ENCODE assay signal across 25 mouse cellular contexts in genomic region chr16:75344201-75344927, GRCm38 (mm10).
DNase-seq lines count a peak whose midpoint lies in the region; ATAC-seq lines count a peak whose summit lies in the region.
"Had no signal": no experiment of that assay in that cellular context is flagged by ENCODE, and none has a peak within 500 bp of the region (broad histone marks: within the 10 kb centered on the region; RNA-seq: fewer than 3 reads in every experiment).

No protein-coding gene starts in this region.

- H3K9ac ChIP-seq in embryonic facial prominence, embryonic 14.5 days (ENCODE audit: low read depth, low read length) = no peak overlapping the region
- H3K9ac ChIP-seq in midbrain, embryonic 12.5 days (replicated peaks) = no peak overlapping the region
- H3K9ac ChIP-seq in midbrain, embryonic 14.5 days (replicated peaks; ENCODE audit: low read length) = no peak overlapping the region
- no peak overlapping the region for H3K9ac ChIP-seq in liver, embryonic 16.5 days (ENCODE audit: low read depth, low read length)
- H3K9ac ChIP-seq: embryonic facial prominence, embryonic 12.5 days; heart, embryonic 12.5 days; intestine, embryonic 15.5 days; limb, embryonic 12.5 days had no signal

- no peak overlapping the region for H3K4me3 ChIP-seq in embryonic facial prominence, embryonic 14.5 days (ENCODE audit: low read depth, low read length)
- H3K4me3 ChIP-seq in embryonic facial prominence, embryonic 10.5 days = no peak overlapping the region
- no peak overlapping the region for H3K4me3 ChIP-seq in midbrain, embryonic 12.5 days
- no peak overlapping the region for H3K4me3 ChIP-seq in midbrain, embryonic 14.5 days (replicated peaks; ENCODE audit: low read depth, low read length)
- H3K4me3 ChIP-seq in liver, embryonic 16.5 days (ENCODE audit: low read depth, low read length) = no peak overlapping the region
- H3K4me3 ChIP-seq: embryonic facial prominence, embryonic 12.5 days; heart, embryonic 12.5 days; hindbrain, embryonic 10.5 days; intestine, embryonic 15.5 days; layer of hippocampus, adult 2 months; limb, embryonic 12.5 days had no signal

- no peak for ATAC-seq in embryonic facial prominence, embryonic 14.5 days (ENCODE audit: low read depth)
- peak; percentile 53; the same call in 1 of the 2 replicates for ATAC-seq in midbrain, embryonic 12.5 days (ENCODE audit: low FRiP score, low read depth)
- ATAC-seq in midbrain, embryonic 14.5 days (ENCODE audit: low FRiP score, low TSS enrichment) = no peak
- peak; percentile 36 for ATAC-seq in common myeloid progenitor, adult 5-6 weeks (replicated peaks; ENCODE audit: low read depth, poor library complexity, severe bottlenecking)
- ATAC-seq in liver, embryonic 16.5 days (ENCODE audit: low read depth) = 0 out of 2 replicates have a peak, but pooled peaks have one; percentile 27
- ATAC-seq: intestine, embryonic 15.5 days; Patski had no signal

- 71% methylated on average over 8 of the region's 8 CpGs for WGBS in embryonic facial prominence, embryonic 14.5 days
- WGBS in embryonic facial prominence, embryonic 10.5 days = 89% methylated on average over 8 of the region's 8 CpGs
- 84% methylated on average over 8 of the region's 8 CpGs for WGBS in midbrain, embryonic 12.5 days
- 83% methylated on average over 8 of the region's 8 CpGs for WGBS in midbrain, embryonic 14.5 days
- 50% methylated on average over 8 of the region's 8 CpGs for WGBS in liver, embryonic 16.5 days (ENCODE audit: insufficient replicate concordance)

- no peaks in the 10 kb centered on the region for H3K27me3 ChIP-seq in embryonic facial prominence, embryonic 14.5 days (replicated peaks; ENCODE audit: control insufficient read depth, insufficient read depth, low read length)
- H3K27me3 ChIP-seq in embryonic facial prominence, embryonic 10.5 days (replicated peaks; ENCODE audit: low read depth, poor library complexity, severe bottlenecking) = no peaks in the 10 kb centered on the region
- no peaks in the 10 kb centered on the region for H3K27me3 ChIP-seq in midbrain, embryonic 12.5 days
- no peaks in the 10 kb centered on the region for H3K27me3 ChIP-seq in midbrain, embryonic 14.5 days (ENCODE audit: control insufficient read depth, insufficient read depth, low read length)
- no peaks in the 10 kb centered on the region for H3K27me3 ChIP-seq in liver, embryonic 16.5 days (ENCODE audit: control insufficient read depth, insufficient read depth, low read depth, low read length)
- H3K27me3 ChIP-seq: embryonic facial prominence, embryonic 12.5 days; heart, embryonic 12.5 days; intestine, embryonic 15.5 days; limb, embryonic 12.5 days had no signal

- H3K9me3 ChIP-seq in embryonic facial prominence, embryonic 14.5 days (ENCODE audit: control insufficient read depth, low read length) = no peaks in the 10 kb centered on the region
- no peaks in the 10 kb centered on the region for H3K9me3 ChIP-seq in embryonic facial prominence, embryonic 10.5 days
- no peaks in the 10 kb centered on the region for H3K9me3 ChIP-seq in midbrain, embryonic 12.5 days
- H3K9me3 ChIP-seq in midbrain, embryonic 14.5 days (ENCODE audit: control insufficient read depth, low read length) = no peaks in the 10 kb centered on the region
- no peaks in the 10 kb centered on the region for H3K9me3 ChIP-seq in liver, embryonic 16.5 days (replicated peaks; ENCODE audit: control insufficient read depth, low read length)
- H3K9me3 ChIP-seq: embryonic facial prominence, embryonic 12.5 days; heart, embryonic 12.5 days; hindbrain, embryonic 10.5 days; intestine, embryonic 15.5 days; limb, embryonic 12.5 days had no signal

- H3K36me3 ChIP-seq in embryonic facial prominence, embryonic 14.5 days (ENCODE audit: control insufficient read depth, insufficient read depth, low read length) = no peaks in the 10 kb centered on the region
- H3K36me3 ChIP-seq in embryonic facial prominence, embryonic 10.5 days (replicated peaks) = no peaks in the 10 kb centered on the region
- H3K36me3 ChIP-seq in midbrain, embryonic 12.5 days = no peaks in the 10 kb centered on the region
- no peaks in the 10 kb centered on the region for H3K36me3 ChIP-seq in midbrain, embryonic 14.5 days (ENCODE audit: control insufficient read depth, insufficient read depth, low read length)
- H3K36me3 ChIP-seq in liver, embryonic 16.5 days (ENCODE audit: control insufficient read depth, insufficient read depth) = no peaks in the 10 kb centered on the region
- H3K36me3 ChIP-seq: embryonic facial prominence, embryonic 12.5 days; heart, embryonic 12.5 days; hindbrain, embryonic 10.5 days; intestine, embryonic 15.5 days; limb, embryonic 12.5 days had no signal

- DNase-seq in embryonic facial prominence, embryonic 14.5 days (ENCODE audit: low spot score) = no peak
- DNase-seq in embryonic facial prominence, embryonic 10.5 days (ENCODE audit: low spot score) = no peak
- no peak for DNase-seq in midbrain, embryonic 14.5 days
- no peak for DNase-seq in spleen, postnatal 14 days (ENCODE audit: low spot score in 2 of 2)
- no peak for DNase-seq in cerebellum, postnatal 25 days
- DNase-seq: adrenal gland, postnatal 36 days; cerebellum, adult 11 months; cerebellum, adult 9-11 months; gastrocnemius, postnatal 14 days; heart, adult 18-20 months; heart, postnatal 10 days; kidney, adult 8-10 months; kidney, postnatal 14 days; lung, adult 2 months; lung, postnatal 14 days had no signal

- no peaks in the 10 kb centered on the region; the same call in 1 of the 2 replicates for H3K4me1 ChIP-seq in embryonic facial prominence, embryonic 14.5 days (ENCODE audit: control insufficient read depth, insufficient read depth, low read length)
- H3K4me1 ChIP-seq in embryonic facial prominence, embryonic 10.5 days = 0 out of 2 replicates have a peak, but pooled peaks cover 7% of the 10 kb centered on the region
- H3K4me1 ChIP-seq in midbrain, embryonic 12.5 days = no peaks in the 10 kb centered on the region
- H3K4me1 ChIP-seq in midbrain, embryonic 14.5 days (ENCODE audit: control insufficient read depth, insufficient read depth, low read length) = no peaks in the 10 kb centered on the region
- H3K4me1 ChIP-seq in liver, embryonic 16.5 days (ENCODE audit: control insufficient read depth, low read depth, low read length) = no peaks in the 10 kb centered on the region; the same call in 1 of the 2 replicates
- H3K4me1 ChIP-seq: embryonic facial prominence, embryonic 12.5 days; heart, embryonic 12.5 days; hindbrain, embryonic 10.5 days; intestine, embryonic 15.5 days; limb, embryonic 12.5 days had no signal

- no peak overlapping the region for H3K27ac ChIP-seq in embryonic facial prominence, embryonic 14.5 days (replicated peaks; ENCODE audit: low read depth, low read length)
- no peak overlapping the region for H3K27ac ChIP-seq in embryonic facial prominence, embryonic 10.5 days (replicated peaks)
- no peak overlapping the region for H3K27ac ChIP-seq in midbrain, embryonic 12.5 days (replicated peaks)
- no peak overlapping the region for H3K27ac ChIP-seq in midbrain, embryonic 14.5 days (replicated peaks; ENCODE audit: low read depth, low read length)
- no peak overlapping the region for H3K27ac ChIP-seq in liver, embryonic 16.5 days (ENCODE audit: low read length)
- H3K27ac ChIP-seq: embryonic facial prominence, embryonic 12.5 days; hindbrain, embryonic 10.5 days; intestine, embryonic 15.5 days; layer of hippocampus, adult 2 months; limb, embryonic 12.5 days had no signal

- H3K4me2 ChIP-seq in embryonic facial prominence, embryonic 14.5 days (ENCODE audit: low read depth, low read length) = 0 out of 2 replicates have a peak overlapping the region, but pooled peaks have one; percentile 39
- no peak overlapping the region for H3K4me2 ChIP-seq in midbrain, embryonic 12.5 days (replicated peaks)
- no peak overlapping the region for H3K4me2 ChIP-seq in midbrain, embryonic 14.5 days (ENCODE audit: low read length)
- H3K4me2 ChIP-seq in liver, embryonic 16.5 days (ENCODE audit: low read depth, low read length) = peak overlapping the region; percentile 44; the same call in 1 of the 2 replicates
- H3K4me2 ChIP-seq: heart, embryonic 12.5 days; limb, embryonic 12.5 days had no signal

Comparison
In these comparisons a context has a peak if more than half of its experiments do, and no peak if none do; other contexts are left out.
1. ATAC-seq: peak in midbrain, embryonic 12.5 days (single experiment), common myeloid progenitor, adult 5-6 weeks (single experiment) and liver, embryonic 16.5 days (single experiment); none in embryonic facial prominence, embryonic 14.5 days (single experiment) and midbrain, embryonic 14.5 days (single experiment).
2. H3K4me2 ChIP-seq: peak in embryonic facial prominence, embryonic 14.5 days (single experiment) and liver, embryonic 16.5 days (single experiment); none in midbrain, embryonic 12.5 days (single experiment) and midbrain, embryonic 14.5 days (single experiment).